Mouse (Mus musculus) kidney, postnatal 10 days (tissue): ENCODE data around the gene 9030624G23Rik.
"Not testable (repeated sequence)": the region's sequence is repeated elsewhere in the genome, so short reads cannot be mapped to it uniquely, and the experiment has no call there.

Experiments
- DNase-seq: peaks from one replicate; pipeline ENCODE4 v3.0.0; 2021; ENCODE audit warnings: mixed read lengths

Gene 9030624G23Rik

GRCm38 (mm10) chr12:24097108-24097520, at the start of gene 9030624G23Rik:
Gene 9030624G23Rik, minus strand, starts transcription at chr12:24097246.
- peak; percentile 71 for DNase-seq

GRCm38 (mm10) chr12:24083096-24083495, 13.9 kb downstream of the 9030624G23Rik start:
- not testable (repeated sequence) for DNase-seq
